Mouse (Mus musculus) CH12.LX (cell line): ENCODE results near the gene Nutm1. TPM values are rescaled to one million over a fixed set of nuclear protein-coding genes. Genes with fewer than 3 reads are reported as not detected.

ENCODE experiments used
- DNase-seq: peaks from one replicate; pipeline ENCODE4 v3.0.0-alpha.2; 2013; ENCODE audit errors: extremely low read depth
- H3K27ac ChIP-seq: 2 replicates; pipeline ENCODE4 v1.5.1; 2012; ENCODE audit warnings: low read depth, mild to moderate bottlenecking, control low read depth, moderate library complexity; ENCODE audit not compliant: insufficient read depth
- H3K27me3 ChIP-seq: replicated peaks from 2 replicates; pipeline ENCODE3; 2012; ENCODE audit warnings: inconsistent platforms
- H3K36me3 ChIP-seq, 2 experiments: replicated peaks in 1 of 2; 2 replicates each; pipeline versions ENCODE3 to v1.6.1; 2012; ENCODE audit warnings: inconsistent platforms in 1 of 2, low read length in 1 of 2, mild to moderate bottlenecking in 1 of 2, mixed read lengths in 1 of 2, moderate library complexity in 1 of 2; ENCODE audit not compliant: control insufficient read depth in 1 of 2, insufficient read depth in 1 of 2
- H3K4me1 ChIP-seq, 2 experiments: 2 replicates each; pipeline ENCODE4 v1.6.1; 2012; ENCODE audit warnings: inconsistent platforms in 1 of 2, moderate library complexity in 1 of 2; ENCODE audit not compliant: insufficient read depth in 2 of 2, control insufficient read depth in 1 of 2
- H3K4me2 ChIP-seq: 2 replicates; pipeline ENCODE4 v1.6.1; 2012; ENCODE audit warnings: low read depth, mild to moderate bottlenecking, control low read depth; ENCODE audit not compliant: poor library complexity, insufficient read depth, severe bottlenecking
- H3K4me3 ChIP-seq, 3 experiments: fragments of 150-350 bp in 1 of 3; sonication (generic) in 1 of 3; replicated peaks in 1 of 3; 2 replicates each; pipeline versions ENCODE3 to v1.5.1; 2011 to 2012; ENCODE audit warnings: low read depth in 2 of 3, low read length in 2 of 3, mild to moderate bottlenecking in 2 of 3, moderate library complexity in 2 of 3, control low read depth in 1 of 3, improper control_type of control experiment in 1 of 3, inconsistent platforms in 1 of 3, mixed read lengths in 1 of 3; ENCODE audit not compliant: poor library complexity in 1 of 3
- H3K79me2 ChIP-seq: replicated peaks from 2 replicates; pipeline ENCODE4 v1.6.1; 2012; ENCODE audit warnings: mild to moderate bottlenecking, moderate library complexity; ENCODE audit not compliant: control insufficient read depth, poor library complexity, insufficient read depth, severe bottlenecking; ENCODE audit errors: extremely low read depth
- H3K9ac ChIP-seq: 2 replicates; pipeline ENCODE4 v1.6.1; 2012; ENCODE audit warnings: low read depth, mild to moderate bottlenecking, control low read depth, moderate library complexity; ENCODE audit not compliant: insufficient read depth
- H3K9me3 ChIP-seq: replicated peaks from 2 replicates; pipeline ENCODE3; 2012; ENCODE audit warnings: low read length, inconsistent platforms, mixed read lengths
- CHD1 ChIP-seq: IDR thresholded peaks from 2 replicates; pipeline ENCODE4 v1.6.1; 2012; ENCODE audit warnings: low read depth, low read length, improper control_type of control experiment, inconsistent platforms
- CHD2 ChIP-seq: IDR thresholded peaks from 2 replicates; pipeline ENCODE4 v1.6.1; 2011; ENCODE audit warnings: low read length, improper control_type of control experiment
- CTCF ChIP-seq, 2 experiments: IDR thresholded peaks in 1 of 2; conservative IDR thresholded peaks in 1 of 2; 2 replicates each; pipeline ENCODE4 v1.5.1; 2011 to 2012; ENCODE audit warnings: low read depth in 2 of 2, low read length in 2 of 2, improper control_type of control experiment in 1 of 2, inconsistent platforms in 1 of 2, mild to moderate bottlenecking in 1 of 2, moderate library complexity in 1 of 2
- ELF1 ChIP-seq: IDR thresholded peaks from 2 replicates; pipeline ENCODE4 v1.6.1; 2014; ENCODE audit warnings: low read depth, mild to moderate bottlenecking, inconsistent platforms, low read length, improper control_type of control experiment
- EP300 ChIP-seq: IDR thresholded peaks from 2 replicates; pipeline ENCODE4 v1.6.1; 2011; ENCODE audit warnings: low read length, improper control_type of control experiment
- ETS1 ChIP-seq: conservative IDR thresholded peaks from 2 replicates; pipeline ENCODE4 v1.6.1; 2012; ENCODE audit warnings: low read depth, mild to moderate bottlenecking, inconsistent platforms, low read length, improper control_type of control experiment, moderate library complexity
- GABPA ChIP-seq: IDR thresholded peaks from 2 replicates; pipeline ENCODE4 v1.6.1; 2012; ENCODE audit warnings: low read depth, low read length, improper control_type of control experiment, inconsistent platforms; ENCODE audit not compliant: insufficient replicate concordance
- JUN ChIP-seq: IDR thresholded peaks from 2 replicates; pipeline ENCODE4 v1.6.1; 2011; ENCODE audit warnings: low read depth, mild to moderate bottlenecking, low read length, improper control_type of control experiment, moderate library complexity; ENCODE audit not compliant: insufficient read depth
- KAT2A ChIP-seq: IDR thresholded peaks from 2 replicates; pipeline ENCODE4 v1.6.1; 2012; ENCODE audit warnings: low read length, improper control_type of control experiment, inconsistent platforms; ENCODE audit not compliant: insufficient replicate concordance
- MAFK ChIP-seq: IDR thresholded peaks from 2 replicates; pipeline ENCODE4 v1.6.1; 2011; ENCODE audit warnings: low read length, improper control_type of control experiment; ENCODE audit not compliant: insufficient replicate concordance
- MAX ChIP-seq: IDR thresholded peaks from 2 replicates; pipeline ENCODE4 v1.6.1; 2011; ENCODE audit warnings: low read length, improper control_type of control experiment
- MAZ ChIP-seq: IDR thresholded peaks from 2 replicates; pipeline ENCODE4 v1.6.1; 2012; ENCODE audit warnings: low read depth, mild to moderate bottlenecking, inconsistent platforms, low read length, improper control_type of control experiment, moderate library complexity
- MXI1 ChIP-seq: IDR thresholded peaks from 2 replicates; pipeline ENCODE4 v1.6.1; 2011; ENCODE audit warnings: mild to moderate bottlenecking, low read depth, low read length, improper control_type of control experiment
- NELFE ChIP-seq: IDR thresholded peaks from 2 replicates; pipeline ENCODE4 v1.6.1; 2011; ENCODE audit warnings: low read depth, low read length, improper control_type of control experiment
- NRF1 ChIP-seq: IDR thresholded peaks from 2 replicates; pipeline ENCODE4 v1.6.1; 2014; ENCODE audit warnings: low read depth, mild to moderate bottlenecking, inconsistent platforms, low read length, improper control_type of control experiment, moderate library complexity
- POLR2A ChIP-seq: IDR thresholded peaks from 2 replicates; pipeline ENCODE4 v1.6.1; 2011; ENCODE audit warnings: low read depth, mild to moderate bottlenecking, improper control_type of control experiment, low read length
- POLR2AphosphoS2 ChIP-seq: IDR thresholded peaks from 2 replicates; pipeline ENCODE4 v1.6.1; 2011; ENCODE audit warnings: low read depth, low read length, improper control_type of control experiment
- RAD21 ChIP-seq: IDR thresholded peaks from 2 replicates; pipeline ENCODE4 v1.6.1; 2011; ENCODE audit warnings: low read depth, mild to moderate bottlenecking, low read length, improper control_type of control experiment, moderate library complexity
- SIN3A ChIP-seq: IDR thresholded peaks from 2 replicates; pipeline ENCODE4 v1.6.1; 2012; ENCODE audit warnings: low read length, improper control_type of control experiment, inconsistent platforms
- TBP ChIP-seq: conservative IDR thresholded peaks from 2 replicates; pipeline ENCODE4 v1.6.1; 2011; ENCODE audit warnings: low read depth, low read length, improper control_type of control experiment
- TCF12 ChIP-seq: IDR thresholded peaks from 2 replicates; pipeline ENCODE4 v1.6.1; 2014; ENCODE audit warnings: low read depth, mild to moderate bottlenecking, inconsistent platforms, low read length, improper control_type of control experiment
- UBTF ChIP-seq: IDR thresholded peaks from 2 replicates; pipeline ENCODE4 v1.6.1; 2012; ENCODE audit warnings: low read depth, mild to moderate bottlenecking, inconsistent platforms, low read length, improper control_type of control experiment, moderate library complexity
- USF1 ChIP-seq: IDR thresholded peaks from 2 replicates; pipeline ENCODE4 v1.6.1; 2014; ENCODE audit warnings: low read depth, mild to moderate bottlenecking, inconsistent platforms, low read length, improper control_type of control experiment
- USF2 ChIP-seq: conservative IDR thresholded peaks from 2 replicates; pipeline ENCODE4 v1.6.1; 2011; ENCODE audit warnings: low read depth, low read length, improper control_type of control experiment
- ZC3H11A ChIP-seq: IDR thresholded peaks from 2 replicates; pipeline ENCODE4 v1.6.1; 2012; ENCODE audit warnings: low read depth, mild to moderate bottlenecking, inconsistent platforms, low read length, improper control_type of control experiment
- ZKSCAN1 ChIP-seq: IDR thresholded peaks from 2 replicates; pipeline ENCODE4 v1.6.1; 2012; ENCODE audit warnings: low read depth, inconsistent platforms, low read length, improper control_type of control experiment, borderline replicate concordance
- ZNF384 ChIP-seq: IDR thresholded peaks from 2 replicates; pipeline ENCODE4 v1.6.1; 2012; ENCODE audit warnings: low read depth, low read length, improper control_type of control experiment, inconsistent platforms
- dilution Hi-C: fragments of 300-500 bp; cut with MboI; formaldehyde crosslinking; loops from 2 replicates; pipeline ENCODE4 v1.14.3; 2020; ENCODE audit warnings: low sequenced_read_pairs; ENCODE audit not compliant: extremely low pct_unique_long_range_greater_than_20kb, extremely low pct_ligation_motif_present
- in situ Hi-C: fragments of 300-500 bp; cut with MboI; formaldehyde crosslinking; loops from 3 replicates; pipeline ENCODE4 v1.14.3; 2019; ENCODE audit warnings: low sequenced_read_pairs, low pct_ligation_motif_present, low pct_unique_long_range_greater_than_20kb, mixed read lengths
- polyA plus RNA-seq: library from polyadenylated mRNA; unstranded; fragments of >175 nt; gene quantifications from 2 replicates; pipeline ENCODE4 v1.2.1, GENCODE M21; 2012; ENCODE audit warnings: low read depth; ENCODE audit not compliant: insufficient read length
- total RNA-seq, 2 experiments: library from RNA; depleted of rRNA; stranded (reverse); fragments of 300-350 nt in 1 of 2; fragments of >200 nt in 1 of 2; gene quantifications; 2 replicates each; pipeline ENCODE4 v1.2.3; 2012 to 2014

The Nutm1 gene
- total and polyA plus RNA-seq, 3 experiments, result not detected

GRCm38 (mm10) chr2:112284363-112285030 lies 25.4 kb upstream of the Nutm1 start (continued):
- no peak for TF ChIP-seq NRF1
- no peak for TF ChIP-seq UBTF
- no peak for TF ChIP-seq POLR2AphosphoS2
- TF ChIP-seq EP300, result no peak
- no peak for TF ChIP-seq ELF1
- TF ChIP-seq ZKSCAN1, result no peak
- TF ChIP-seq CHD2, result no peak
- no peak for TF ChIP-seq JUN
- TF ChIP-seq MAFK, result no peak
- TF ChIP-seq RAD21, result no peak
- TF ChIP-seq TBP, result no peak
- no peak for TF ChIP-seq CHD1
- TF ChIP-seq ZNF384, result peak; percentile 77
- TF ChIP-seq SIN3A, result no peak
- TF ChIP-seq MAZ, result no peak
- peak; percentile 69 for TF ChIP-seq USF2
- TF ChIP-seq POLR2A, result no peak

GRCm38 (mm10) chr2:112282846-112283245 lies 23.8 kb upstream of the Nutm1 start:
- peaks cover 0 to 2% of the 10 kb centered on the region in 2 experiments for H3K36me3 ChIP-seq
- H3K9me3 ChIP-seq, result no peaks in the 10 kb centered on the region
- H3K27me3 ChIP-seq, result no peaks in the 10 kb centered on the region
- in situ Hi-C loops, result no loop called here
- H3K79me2 ChIP-seq, result peaks cover 2% of the 10 kb centered on the region; the same call in 1 of the 2 replicates
- H3K27ac ChIP-seq, result no peak overlapping the region
- H3K4me1 ChIP-seq, result no peaks in the 10 kb centered on the region
- no peak for DNase-seq
- H3K9ac ChIP-seq, result no peak overlapping the region
- dilution Hi-C loops, result no loop called here
- H3K4me3 ChIP-seq, result no peak overlapping the region
- no peak for TF ChIP-seq RAD21
- no peak for TF ChIP-seq TBP
- no peak for TF ChIP-seq ZC3H11A
- no peak for TF ChIP-seq CTCF (conservative IDR thresholded peaks at IDR 0.05 in 1 of 2, IDR thresholded peaks at IDR 0.05 in 1 of 2; ENCODE audit: low read depth in 2 of 2, low read length in 2 of 2)
- no peak for TF ChIP-seq SIN3A
- no peak for TF ChIP-seq NELFE
- TF ChIP-seq MXI1, result no peak
- no peak for TF ChIP-seq POLR2AphosphoS2
- TF ChIP-seq MAFK, result no peak
- TF ChIP-seq ETS1, result no peak
- TF ChIP-seq MAZ, result no peak
- TF ChIP-seq JUN, result no peak
- TF ChIP-seq MAX, result no peak
- no peak for TF ChIP-seq GABPA
- TF ChIP-seq TCF12, result no peak
- TF ChIP-seq CHD1, result no peak
- TF ChIP-seq POLR2A, result no peak
- TF ChIP-seq KAT2A, result no peak
- no peak for TF ChIP-seq USF1
- no peak overlapping the region for H3K4me2 ChIP-seq
